Mouse (Mus musculus): ENCODE measurements at regions not wholly inside any gene's neighbourhood (a gene's known extent, or its start where the extent isn't known, plus 50 kb on each side); places are given as distances from the start of the nearest gene placed in this dataset.

DNA sequence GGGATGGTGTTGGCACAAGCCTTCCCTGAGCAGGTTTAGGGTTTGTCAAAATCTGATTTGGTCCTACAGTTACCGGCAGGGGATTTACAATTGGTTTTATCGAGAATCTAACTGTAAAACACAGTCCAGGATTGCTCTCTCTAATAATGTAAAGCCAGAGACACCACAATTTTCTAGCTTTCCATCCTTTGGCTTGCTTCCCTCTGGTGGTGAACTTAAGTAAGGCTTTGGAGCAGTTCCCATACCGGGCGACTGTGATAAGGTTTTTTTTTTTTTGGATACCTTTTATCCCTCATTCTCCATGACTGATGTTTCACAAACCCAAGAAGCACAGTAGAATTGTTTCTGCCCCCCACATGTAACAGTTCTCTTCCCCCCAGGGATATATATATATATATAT lies 195.3 kb downstream of the Tex13c3 start:
- WGBS, result 72% methylated on average over 4 of the region's 4 CpGs
- ATAC-seq (replicated peaks; ENCODE audit: low FRiP score, low read depth) (no peak), DNase-seq (ENCODE audit: low spot score) (peak; percentile 6)
- H3K27me3 ChIP-seq (ENCODE audit: insufficient read depth, low read length), result no peaks in the 10 kb centered on the region
- H3K4me1 ChIP-seq (replicated peaks; ENCODE audit: insufficient read depth, low read length), result no peaks in the 10 kb centered on the region
- no peak overlapping the region for H3K4me2 ChIP-seq (ENCODE audit: low read length)
- peak; percentile 56 for TF ChIP-seq CTCF (IDR thresholded peaks at IDR 0.05; ENCODE audit: low read depth)
- H3K9me3 ChIP-seq (replicated peaks; ENCODE audit: low read length), result no peaks in the 10 kb centered on the region
- H3K4me3 ChIP-seq (replicated peaks; ENCODE audit: low read depth, low read length), result no peak overlapping the region
- H3K9ac ChIP-seq (ENCODE audit: low read depth, low read length), result no peak overlapping the region
- no peaks in the 10 kb centered on the region for H3K36me3 ChIP-seq (ENCODE audit: insufficient read depth, low read length)
- no peak overlapping the region for H3K27ac ChIP-seq

DNA sequence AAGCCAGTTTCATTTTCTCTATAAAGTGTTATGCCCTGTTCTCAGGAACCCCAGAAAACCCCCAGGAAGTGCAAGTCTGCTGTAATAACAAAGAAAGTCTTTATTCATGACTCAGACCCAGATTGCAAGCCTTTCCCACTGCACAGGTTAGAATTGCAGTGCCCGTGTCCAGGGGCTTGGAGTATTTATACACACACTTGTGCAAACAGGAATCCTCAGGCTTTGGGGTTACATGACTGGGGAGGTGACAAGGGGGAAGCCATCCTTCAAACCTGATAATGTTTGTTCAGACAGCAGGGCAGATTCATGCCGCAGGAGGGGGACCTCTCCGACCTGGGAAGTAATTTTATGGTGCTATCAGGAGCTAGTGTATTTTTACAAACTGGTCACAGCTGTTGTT lies 198.0 kb downstream of the Tex13c3 start:
- H3K4me3 ChIP-seq (replicated peaks; ENCODE audit: low read depth, low read length), result no peak overlapping the region
- ATAC-seq (replicated peaks; ENCODE audit: low FRiP score, low read depth) (no peak), DNase-seq (ENCODE audit: low spot score) (peak; percentile 12)
- no peaks in the 10 kb centered on the region for H3K27me3 ChIP-seq (ENCODE audit: insufficient read depth, low read length)
- no peak overlapping the region for H3K27ac ChIP-seq
- H3K4me2 ChIP-seq (ENCODE audit: low read length), result no peak overlapping the region
- H3K9me3 ChIP-seq (replicated peaks; ENCODE audit: low read length), result no peaks in the 10 kb centered on the region
- no peak for TF ChIP-seq CTCF (IDR thresholded peaks at IDR 0.05; ENCODE audit: low read depth)
- WGBS, result 36% methylated on average over 3 of the region's 3 CpGs
- H3K4me1 ChIP-seq (replicated peaks; ENCODE audit: insufficient read depth, low read length), result no peaks in the 10 kb centered on the region
- H3K9ac ChIP-seq (ENCODE audit: low read depth, low read length), result no peak overlapping the region
- no peaks in the 10 kb centered on the region for H3K36me3 ChIP-seq (ENCODE audit: insufficient read depth, low read length)

DNA sequence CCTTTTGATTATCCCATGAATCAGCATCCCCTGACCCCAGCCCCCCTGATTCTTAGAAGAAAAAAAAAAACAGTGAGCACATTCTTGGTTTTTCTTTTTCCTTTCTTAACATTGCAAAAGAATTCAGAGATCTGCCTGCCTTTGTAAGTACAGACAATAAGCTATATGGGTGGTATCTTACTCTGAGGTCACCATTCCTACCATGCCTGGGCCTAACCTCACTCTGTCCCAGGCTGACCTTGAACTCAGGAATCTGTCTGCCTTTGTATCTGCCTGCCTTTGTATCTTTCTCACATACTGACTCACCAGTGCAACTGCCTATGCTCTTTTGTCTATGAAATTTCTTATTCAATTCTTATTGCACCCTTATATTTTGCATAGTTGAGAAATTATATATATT lies 216.9 kb downstream of the Tex13c3 start:
- no peak for TF ChIP-seq CTCF (IDR thresholded peaks at IDR 0.05; ENCODE audit: low read depth)
- Histone ChIP-seq H3K27ac (no peak overlapping the region), H3K9ac (ENCODE audit: low read depth, low read length) (no peak overlapping the region), H3K4me2 (ENCODE audit: low read length) (no peak overlapping the region), H3K27me3 (ENCODE audit: insufficient read depth, low read length) (no peaks in the 10 kb centered on the region), H3K4me3 (replicated peaks; ENCODE audit: low read depth, low read length) (no peak overlapping the region), H3K36me3 (ENCODE audit: insufficient read depth, low read length) (no peaks in the 10 kb centered on the region), H3K4me1 (replicated peaks; ENCODE audit: insufficient read depth, low read length) (no peaks in the 10 kb centered on the region), H3K9me3 (replicated peaks; ENCODE audit: low read length) (no peaks in the 10 kb centered on the region)
- DNase-seq (ENCODE audit: low spot score) (no peak), ATAC-seq (replicated peaks; ENCODE audit: low FRiP score, low read depth) (no peak)

DNA sequence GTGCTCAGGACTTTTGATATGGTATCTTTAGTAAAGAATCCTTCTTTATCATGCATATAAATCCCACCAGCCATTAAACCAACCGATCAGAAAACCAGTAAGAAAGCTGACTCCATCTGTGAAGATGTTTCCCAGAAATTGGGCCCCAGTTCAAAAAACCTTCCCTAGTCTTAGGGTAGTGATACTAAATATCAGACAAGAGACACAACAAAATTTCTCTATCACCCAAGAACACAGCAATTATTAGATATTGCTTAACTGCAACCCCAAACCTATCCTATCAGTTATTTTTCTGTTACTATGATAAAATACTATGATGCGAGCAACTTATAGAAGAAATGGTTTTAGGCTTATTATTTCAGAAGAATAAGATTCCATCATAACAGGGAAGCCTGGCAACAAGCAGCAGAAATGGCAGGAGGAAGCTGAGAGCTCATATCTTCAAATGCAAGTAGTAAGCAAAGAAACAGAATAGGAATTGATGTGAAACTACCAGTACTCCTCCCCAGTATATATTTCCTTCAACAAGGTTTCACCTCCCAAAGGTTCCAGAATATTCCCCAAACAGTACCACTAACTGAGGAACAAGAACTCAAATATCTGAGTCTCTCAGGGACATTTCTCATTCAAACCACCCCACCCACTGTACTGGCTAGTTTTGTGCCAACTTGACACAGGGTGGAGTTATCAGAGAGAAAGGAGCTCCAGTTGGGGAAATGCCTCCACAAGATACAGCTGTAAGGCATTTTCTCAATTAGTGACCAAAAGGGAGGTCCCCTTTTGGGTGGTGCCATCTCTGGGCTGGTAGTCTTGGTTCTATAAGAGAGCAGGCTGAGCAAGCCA lies 234.1 kb downstream of the Tex13c3 start:
- Histone ChIP-seq H3K36me3 (ENCODE audit: insufficient read depth, low read length) (no peaks in the 10 kb centered on the region), H3K4me2 (ENCODE audit: low read length) (no peak overlapping the region), H3K9ac (ENCODE audit: low read depth, low read length) (no peak overlapping the region), H3K4me1 (replicated peaks; ENCODE audit: insufficient read depth, low read length) (no peaks in the 10 kb centered on the region), H3K4me3 (replicated peaks; ENCODE audit: low read depth, low read length) (no peak overlapping the region), H3K27ac (no peak overlapping the region), H3K9me3 (replicated peaks; ENCODE audit: low read length) (no peaks in the 10 kb centered on the region), H3K27me3 (ENCODE audit: insufficient read depth, low read length) (no peaks in the 10 kb centered on the region)
- 74% methylated on average over 2 of the region's 2 CpGs for WGBS
- no peak for TF ChIP-seq CTCF (IDR thresholded peaks at IDR 0.05; ENCODE audit: low read depth)
- ATAC-seq (replicated peaks; ENCODE audit: low FRiP score, low read depth), result no peak
- DNase-seq (ENCODE audit: low spot score), result no peak

DNA sequence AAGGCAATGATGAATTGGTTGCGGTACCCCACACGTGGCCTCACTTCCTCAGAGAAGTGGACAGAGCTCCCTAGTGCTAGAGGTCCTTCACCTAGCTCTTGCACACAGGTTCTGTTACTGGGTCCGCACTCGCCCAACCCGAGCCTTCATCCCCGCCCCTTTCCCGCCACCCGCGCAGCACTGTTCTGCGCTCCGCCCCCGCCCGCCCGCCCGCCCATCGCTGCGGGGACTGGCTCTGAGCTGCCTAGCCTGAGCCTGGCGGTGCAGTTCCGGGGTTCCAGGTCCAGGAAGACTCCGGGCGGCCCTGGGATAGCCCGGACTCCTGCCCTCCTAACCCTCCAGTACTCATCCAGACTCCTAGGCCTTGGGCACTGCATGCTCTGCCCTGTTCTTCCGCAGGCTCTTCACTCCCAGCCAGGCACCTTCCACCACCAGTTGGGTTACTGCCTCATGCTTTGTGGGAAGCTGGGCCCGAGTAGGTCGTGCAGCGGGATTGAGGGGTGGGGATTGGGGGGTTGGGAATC lies 243.3 kb downstream of the Tex13c3 start:
- peak overlapping the region; percentile 40 for H3K4me3 ChIP-seq (replicated peaks; ENCODE audit: low read depth, low read length)
- peak; percentile 42 for DNase-seq (ENCODE audit: low spot score)
- H3K27ac ChIP-seq, result no peak overlapping the region
- H3K36me3 ChIP-seq (ENCODE audit: insufficient read depth, low read length), result no peaks in the 10 kb centered on the region
- no peaks in the 10 kb centered on the region for H3K4me1 ChIP-seq (replicated peaks; ENCODE audit: insufficient read depth, low read length)
- TF ChIP-seq CTCF (IDR thresholded peaks at IDR 0.05; ENCODE audit: low read depth), result no peak
- ATAC-seq (replicated peaks; ENCODE audit: low FRiP score, low read depth), result peak; percentile 93
- H3K4me2 ChIP-seq (ENCODE audit: low read length), result peak overlapping the region; percentile 76
- H3K9ac ChIP-seq (ENCODE audit: low read depth, low read length), result peak overlapping the region; percentile 49; the same call in 1 of the 2 replicates
- H3K27me3 ChIP-seq (ENCODE audit: insufficient read depth, low read length), result no peaks in the 10 kb centered on the region
- H3K9me3 ChIP-seq (replicated peaks; ENCODE audit: low read length), result no peaks in the 10 kb centered on the region
- 17% methylated on average over 25 of the region's 26 CpGs for WGBS

DNA sequence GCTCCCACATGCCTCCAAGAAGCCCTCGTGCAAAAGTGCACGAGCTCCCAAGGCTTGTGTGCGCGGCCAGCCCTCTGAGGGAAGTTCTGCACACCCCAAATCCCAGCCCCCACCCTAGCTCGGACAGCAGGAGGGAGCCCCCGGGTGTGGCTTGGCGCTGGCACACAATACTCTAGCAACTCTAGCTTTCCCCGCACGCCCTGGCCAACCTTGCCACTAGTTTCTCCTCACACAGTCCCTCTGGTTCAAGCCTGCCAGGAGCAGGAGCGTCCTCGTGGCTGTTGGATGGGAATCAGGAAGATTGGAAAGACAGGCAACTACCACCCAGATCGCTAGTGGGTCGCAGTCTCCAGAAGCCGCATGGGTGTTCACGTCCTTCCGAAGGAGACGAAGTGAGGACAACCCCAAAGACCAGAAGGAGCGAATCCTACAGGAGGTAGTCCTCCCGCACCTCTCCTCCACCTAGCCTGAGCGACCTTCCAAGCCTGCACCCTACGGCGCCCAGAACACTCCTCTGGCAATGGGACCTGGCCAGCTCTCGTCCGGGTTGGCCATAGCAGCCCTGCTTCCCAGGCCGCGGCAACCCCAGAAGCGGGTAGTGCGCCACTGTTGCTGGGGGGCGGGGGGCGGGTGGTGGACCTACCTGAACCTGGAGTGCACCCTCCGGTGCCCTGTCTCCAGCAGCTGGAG lies 243.9 kb downstream of the Tex13c3 start:
- H3K4me1 ChIP-seq (replicated peaks; ENCODE audit: insufficient read depth, low read length), result no peaks in the 10 kb centered on the region
- H3K9me3 ChIP-seq (replicated peaks; ENCODE audit: low read length), result no peaks in the 10 kb centered on the region
- no peaks in the 10 kb centered on the region for H3K27me3 ChIP-seq (ENCODE audit: insufficient read depth, low read length)
- H3K9ac ChIP-seq (ENCODE audit: low read depth, low read length), result 0 out of 2 replicates have a peak overlapping the region, but pooled peaks have one; percentile 18
- ATAC-seq (replicated peaks; ENCODE audit: low FRiP score, low read depth) (peak; percentile 85), DNase-seq (ENCODE audit: low spot score) (peak; percentile 12)
- peak overlapping the region; percentile 40 for H3K4me3 ChIP-seq (replicated peaks; ENCODE audit: low read depth, low read length)
- 18% methylated on average over 29 of the region's 31 CpGs for WGBS
- no peak for TF ChIP-seq CTCF (IDR thresholded peaks at IDR 0.05; ENCODE audit: low read depth)
- H3K36me3 ChIP-seq (ENCODE audit: insufficient read depth, low read length), result no peaks in the 10 kb centered on the region
- H3K27ac ChIP-seq, result no peak overlapping the region
- H3K4me2 ChIP-seq (ENCODE audit: low read length), result peak overlapping the region; percentile 76
